Mouse (Mus musculus) effector memory CD4-positive, alpha-beta T cell, adult 5 months (primary cell): ENCODE measurements around the gene Prps1l1. TPM values are rescaled to one million over a fixed set of nuclear protein-coding genes. Genes with fewer than 3 reads are reported as not detected.

Experiments used
- polyA plus RNA-seq: library from polyadenylated mRNA; unstranded; fragments of 100-300 nt; shearing (Covaris generic); gene quantifications from one replicate; pipeline ENCODE4 v1.2.1, GENCODE M21; 2017

Prps1l1 gene
- not detected for polyA plus RNA-seq

DNA sequence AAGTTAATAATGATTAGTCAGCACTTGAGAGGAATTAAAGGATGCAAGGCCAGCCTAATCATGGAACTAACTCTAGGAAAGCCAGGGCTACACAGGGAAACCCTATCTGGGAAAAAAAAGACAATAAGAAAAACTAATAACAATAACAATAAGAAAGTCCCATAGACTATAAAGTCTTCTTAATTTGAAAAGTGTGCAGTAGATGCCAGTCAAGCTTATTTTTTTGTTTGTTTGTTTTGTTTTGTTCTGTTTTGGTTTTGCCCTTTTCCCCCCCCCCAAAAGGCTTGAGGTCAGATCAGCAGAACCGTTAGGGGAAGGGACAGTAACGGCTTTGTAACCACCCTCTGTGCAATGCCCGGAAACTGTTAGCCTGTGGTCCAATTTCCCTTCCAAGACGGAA, at the start of gene Prps1l1:
Gene Prps1l1, plus strand, starts transcription at position 301 of the 400 bp plus-strand sequence.

Other genes starting within 250 kb of the Prps1l1 start
- 0.11 TPM for gene Hdac9, start 67.7 kb upstream of the Prps1l1 start, polyA plus RNA-seq
- gene Snx13, start 62.4 kb downstream of the Prps1l1 start, polyA plus RNA-seq: 25.0 TPM